Mouse (Mus musculus): ENCODE data around the gene Pdgfb. TPM values are rescaled to one million over a fixed set of nuclear protein-coding genes. Genes with fewer than 3 reads are reported as not detected.

The Pdgfb gene
- polyA plus RNA-seq, 2 experiments: 0.71 to 1.5 TPM

DNA sequence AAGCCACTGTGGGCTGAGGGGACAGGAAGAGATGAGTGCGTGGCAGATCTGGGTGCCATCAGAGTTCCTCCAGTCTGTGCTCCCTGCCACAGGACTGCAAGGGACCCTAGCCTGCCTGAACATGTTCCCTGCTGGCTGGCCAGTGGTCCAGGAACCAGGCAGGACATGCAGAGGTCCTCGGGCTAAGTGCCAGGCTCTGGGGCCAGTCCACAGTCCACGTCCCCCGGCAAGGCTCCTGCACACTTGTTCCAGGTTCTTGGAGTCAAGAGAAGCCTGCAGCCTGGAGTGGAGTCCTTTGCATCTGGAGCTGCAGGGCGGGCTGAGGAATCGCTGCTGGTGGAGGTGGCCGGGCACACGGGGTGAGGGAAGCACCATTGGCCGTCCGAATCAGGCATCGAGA is 18.0 kb downstream of the Pdgfb start:
- 0 out of 4 replicates have a peak, but pooled peaks cover 0 to 2% of the 10 kb centered on the region in 2 experiments for H3K4me1 ChIP-seq (replicated peaks; ENCODE audit: control insufficient read depth in 2 of 2, insufficient read depth in 2 of 2, low read length in 1 of 2)
- no peaks in the 10 kb centered on the region for H3K36me3 ChIP-seq (replicated peaks; ENCODE audit: control insufficient read depth, insufficient read depth, low read depth)
- H3K27me3 ChIP-seq (ENCODE audit: control insufficient read depth, insufficient read depth, low read length): no peaks in the 10 kb centered on the region
- no peak overlapping the region for H3K4me3 ChIP-seq (ENCODE audit: insufficient read depth in 1 of 2, low read depth in 2 of 2, low read length in 2 of 2)
- no peak overlapping the region for H3K27ac ChIP-seq
- no peak for TF ChIP-seq EP300 (IDR thresholded peaks at IDR 0.05; ENCODE audit: low read depth)
- no peak for TF ChIP-seq CTCF (IDR thresholded peaks at IDR 0.05; ENCODE audit: low read depth)
- 76% methylated on average over 11 of the region's 11 CpGs for WGBS (ENCODE audit: insufficient replicate concordance)
- no peak for ATAC-seq (ENCODE audit: insufficient read depth)
- no peak overlapping the region for H3K9ac ChIP-seq (replicated peaks)
- H3K4me2 ChIP-seq (ENCODE audit: low read depth): no peak overlapping the region
- H3K9me3 ChIP-seq (ENCODE audit: control insufficient read depth, low read length): no peaks in the 10 kb centered on the region
- DNase-seq (ENCODE audit: low read depth in 3 of 3, low spot score in 3 of 3): no peak

DNA sequence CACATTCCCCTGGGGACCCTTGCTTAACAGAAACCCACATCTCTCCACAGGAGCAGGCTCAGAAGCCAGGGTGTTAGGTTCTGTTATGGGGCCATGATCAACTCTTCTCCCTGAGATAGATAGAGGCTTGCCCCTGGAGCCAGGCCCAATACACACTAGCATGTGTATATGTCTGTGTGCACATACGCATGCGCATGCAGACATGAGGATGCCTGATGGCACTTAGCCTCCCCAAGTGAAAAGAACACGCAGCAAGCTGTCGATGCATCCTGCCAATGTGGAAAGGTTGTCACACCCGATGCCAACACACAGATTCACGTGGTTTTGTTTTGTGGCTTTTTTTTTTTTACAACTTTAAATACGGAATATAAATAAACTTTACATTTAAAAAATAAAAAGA is 19.2 kb downstream of the Pdgfb start:
- no peak overlapping the region for H3K4me2 ChIP-seq (ENCODE audit: low read depth)
- H3K27ac ChIP-seq: no peak overlapping the region
- ATAC-seq (ENCODE audit: insufficient read depth) (no peak), DNase-seq (ENCODE audit: low read depth in 3 of 3, low spot score in 3 of 3) (no peak)
- no peak overlapping the region for H3K4me3 ChIP-seq (ENCODE audit: insufficient read depth in 1 of 2, low read depth in 2 of 2, low read length in 2 of 2)
- H3K27me3 ChIP-seq (ENCODE audit: control insufficient read depth, insufficient read depth, low read length): no peaks in the 10 kb centered on the region
- H3K9ac ChIP-seq (replicated peaks): no peak overlapping the region
- H3K4me1 ChIP-seq (replicated peaks; ENCODE audit: control insufficient read depth in 2 of 2, insufficient read depth in 2 of 2, low read length in 1 of 2): no peaks in the 10 kb centered on the region
- no peaks in the 10 kb centered on the region for H3K9me3 ChIP-seq (ENCODE audit: control insufficient read depth, low read length)
- no peaks in the 10 kb centered on the region for H3K36me3 ChIP-seq (replicated peaks; ENCODE audit: control insufficient read depth, insufficient read depth, low read depth)
- TF ChIP-seq CTCF (IDR thresholded peaks at IDR 0.05; ENCODE audit: low read depth): no peak
- no peak for TF ChIP-seq EP300 (IDR thresholded peaks at IDR 0.05; ENCODE audit: low read depth)
- WGBS (ENCODE audit: insufficient replicate concordance): 73% methylated on average over 7 of the region's 7 CpGs

GRCm38 (mm10) chr15:79994566-79994965 is 20.2 kb downstream of the Pdgfb start:
- Histone ChIP-seq H3K4me2 (ENCODE audit: low read depth) (no peak overlapping the region), H3K27ac (no peak overlapping the region), H3K36me3 (replicated peaks; ENCODE audit: control insufficient read depth, insufficient read depth, low read depth) (no peaks in the 10 kb centered on the region), H3K27me3 (ENCODE audit: control insufficient read depth, insufficient read depth, low read length) (no peaks in the 10 kb centered on the region), H3K9ac (replicated peaks) (no peak overlapping the region), H3K4me1 (replicated peaks; ENCODE audit: control insufficient read depth in 2 of 2, insufficient read depth in 2 of 2, low read length in 1 of 2) (no peaks in the 10 kb centered on the region), H3K4me3 (ENCODE audit: insufficient read depth in 1 of 2, low read depth in 2 of 2, low read length in 2 of 2) (no peak overlapping the region), H3K9me3 (ENCODE audit: control insufficient read depth, low read length) (no peaks in the 10 kb centered on the region)
- ATAC-seq (ENCODE audit: insufficient read depth): no peak
- 49% methylated on average over 4 of the region's 4 CpGs for WGBS (ENCODE audit: insufficient replicate concordance)
- TF ChIP-seq CTCF (IDR thresholded peaks at IDR 0.05; ENCODE audit: low read depth): no peak
- no peak for TF ChIP-seq EP300 (IDR thresholded peaks at IDR 0.05; ENCODE audit: low read depth)
- DNase-seq (ENCODE audit: low read depth in 3 of 3, low spot score in 3 of 3): no peak

GRCm38 (mm10) chr15:79986182-79986581 is 28.6 kb downstream of the Pdgfb start:
- Histone ChIP-seq H3K9ac (replicated peaks) (no peak overlapping the region), H3K27ac (no peak overlapping the region), H3K36me3 (replicated peaks; ENCODE audit: control insufficient read depth, insufficient read depth, low read depth) (no peaks in the 10 kb centered on the region), H3K27me3 (ENCODE audit: control insufficient read depth, insufficient read depth, low read length) (no peaks in the 10 kb centered on the region), H3K4me1 (replicated peaks; ENCODE audit: control insufficient read depth in 2 of 2, insufficient read depth in 2 of 2, low read length in 1 of 2) (0 out of 4 replicates have a peak, but pooled peaks cover 0 to 2% of the 10 kb centered on the region in 2 experiments), H3K4me3 (ENCODE audit: insufficient read depth in 1 of 2, low read depth in 2 of 2, low read length in 2 of 2) (no peak overlapping the region), H3K4me2 (ENCODE audit: low read depth) (no peak overlapping the region), H3K9me3 (ENCODE audit: control insufficient read depth, low read length) (no peaks in the 10 kb centered on the region)
- DNase-seq (ENCODE audit: low read depth in 3 of 3, low spot score in 3 of 3): no peak
- 52% methylated on average over 8 of the region's 8 CpGs for WGBS (ENCODE audit: insufficient replicate concordance)
- no peak for TF ChIP-seq CTCF (IDR thresholded peaks at IDR 0.05; ENCODE audit: low read depth)
- TF ChIP-seq EP300 (IDR thresholded peaks at IDR 0.05; ENCODE audit: low read depth): no peak
- no peak for ATAC-seq (ENCODE audit: insufficient read depth)

DNA sequence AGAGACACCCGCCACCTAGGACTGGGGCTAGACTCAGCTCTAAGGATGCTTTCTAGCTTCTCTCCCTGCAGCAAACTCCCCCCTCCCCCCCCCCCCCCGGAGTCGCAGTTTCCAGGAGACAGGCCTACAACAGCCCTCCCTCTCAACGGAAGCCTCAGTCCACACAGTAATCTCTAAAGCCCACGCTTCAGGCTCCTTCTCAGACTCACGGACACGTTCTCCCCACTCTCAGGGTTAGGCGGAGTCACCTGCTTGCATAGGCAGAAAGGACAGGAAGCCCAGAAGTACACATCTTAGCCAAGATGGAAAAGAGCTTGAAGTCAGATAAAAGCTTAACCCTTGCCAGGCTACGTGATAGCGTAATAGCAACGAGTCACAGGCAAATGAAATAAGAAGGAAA is 29.3 kb downstream of the Pdgfb start:
- Histone ChIP-seq H3K27me3 (ENCODE audit: control insufficient read depth, insufficient read depth, low read length) (no peaks in the 10 kb centered on the region), H3K4me1 (replicated peaks; ENCODE audit: control insufficient read depth in 2 of 2, insufficient read depth in 2 of 2, low read length in 1 of 2) (0 out of 4 replicates have a peak, but pooled peaks cover 0 to 2% of the 10 kb centered on the region in 2 experiments), H3K36me3 (replicated peaks; ENCODE audit: control insufficient read depth, insufficient read depth, low read depth) (no peaks in the 10 kb centered on the region), H3K9me3 (ENCODE audit: control insufficient read depth, low read length) (no peaks in the 10 kb centered on the region), H3K9ac (replicated peaks) (no peak overlapping the region), H3K4me3 (ENCODE audit: insufficient read depth in 1 of 2, low read depth in 2 of 2, low read length in 2 of 2) (no peak overlapping the region), H3K4me2 (ENCODE audit: low read depth) (no peak overlapping the region), H3K27ac (no peak overlapping the region)
- 29% methylated on average over 11 of the region's 11 CpGs for WGBS (ENCODE audit: insufficient replicate concordance)
- ATAC-seq (ENCODE audit: insufficient read depth) (no peak), DNase-seq (ENCODE audit: low read depth in 3 of 3, low spot score in 3 of 3) (no peak)
- TF ChIP-seq CTCF (IDR thresholded peaks at IDR 0.05; ENCODE audit: low read depth) (no peak), EP300 (IDR thresholded peaks at IDR 0.05; ENCODE audit: low read depth) (no peak)
